9 mouse cellular contexts compared by ENCODE assay signal in the genomic region with DNA sequence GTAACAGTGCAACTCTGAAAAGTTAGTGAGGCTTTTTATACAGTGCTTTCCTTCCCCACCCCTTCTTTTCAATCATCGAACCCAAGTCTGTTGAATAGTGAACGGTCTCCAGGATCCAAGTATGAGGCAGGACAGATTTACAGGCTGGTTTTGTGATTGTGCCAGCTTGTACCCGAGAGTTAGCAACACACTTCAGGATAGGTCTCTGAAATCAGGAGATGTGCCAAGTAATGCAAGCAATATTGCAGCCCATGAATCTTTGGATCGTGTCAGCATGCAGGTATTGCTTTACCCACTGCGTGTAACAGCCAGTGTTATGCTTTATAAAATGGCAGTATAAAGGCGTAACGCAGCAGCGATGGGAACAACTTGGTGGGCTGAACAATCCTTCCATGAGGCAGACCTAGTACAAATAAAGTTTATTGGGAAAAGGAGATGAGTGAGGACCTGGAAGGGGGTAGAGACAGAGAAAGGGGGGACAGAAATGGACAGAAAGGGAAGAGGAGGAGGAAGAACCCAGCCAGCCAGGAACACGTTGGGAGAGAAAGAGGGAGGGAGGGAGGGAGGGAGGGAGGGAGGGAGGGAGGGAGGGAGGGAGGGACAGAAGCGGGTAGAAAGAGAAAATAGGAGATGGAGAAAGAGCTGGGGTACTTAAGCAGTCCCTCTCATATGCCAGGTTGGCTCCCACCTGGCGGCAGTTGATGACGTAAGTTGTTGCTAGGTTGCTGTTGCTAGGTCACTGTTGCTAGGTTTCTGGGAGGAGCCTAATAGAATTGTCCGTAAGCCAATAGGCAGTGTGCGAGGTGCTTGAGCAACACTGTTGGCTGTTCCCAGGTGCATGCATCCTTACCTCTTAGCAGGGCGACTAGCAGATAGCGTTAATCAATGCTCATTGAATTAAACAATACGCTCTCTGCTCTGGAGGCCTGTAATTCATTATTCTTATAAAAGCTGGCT. TPM values are rescaled to one million over a fixed set of nuclear protein-coding genes. Genes with fewer than 3 reads are reported as not detected.
DNase-seq lines count a peak whose midpoint lies in the region; ATAC-seq lines count a peak whose summit lies in the region.
"Had no signal": no experiment of that assay in that cellular context is flagged by ENCODE, and none has a peak within 500 bp of the region (broad histone marks: within the 10 kb centered on the region; RNA-seq: fewer than 3 reads in every experiment).

No protein-coding gene starts in this region.

- no peaks in the 10 kb centered on the region for H3K9me3 ChIP-seq in midbrain, embryonic 12.5 days
- H3K9me3 ChIP-seq: limb, embryonic 15.5 days had no signal

- H3K36me3 ChIP-seq in midbrain, embryonic 12.5 days = no peaks in the 10 kb centered on the region
- H3K36me3 ChIP-seq: limb, embryonic 15.5 days had no signal

- H3K4me1 ChIP-seq in midbrain, embryonic 12.5 days = peaks cover 28% of the 10 kb centered on the region

- 0 out of 2 replicates have a peak, but pooled peaks cover 4% of the 10 kb centered on the region for H3K27me3 ChIP-seq in midbrain, embryonic 12.5 days
- H3K27me3 ChIP-seq: limb, embryonic 15.5 days had no signal

- H3K4me3 ChIP-seq in midbrain, embryonic 12.5 days = peak overlapping the region; percentile 18
- H3K4me3 ChIP-seq: limb, embryonic 15.5 days had no signal

- 53% methylated on average over 15 of the region's 17 CpGs for WGBS in midbrain, embryonic 12.5 days

- H3K9ac ChIP-seq in midbrain, embryonic 12.5 days (replicated peaks) = no peak overlapping the region
- H3K9ac ChIP-seq: limb, embryonic 15.5 days had no signal

- peak; percentile 94 for ATAC-seq in midbrain, embryonic 12.5 days (ENCODE audit: low FRiP score, low read depth)

- peak overlapping the region; percentile 30 for H3K27ac ChIP-seq in midbrain, embryonic 12.5 days (replicated peaks)
- H3K27ac ChIP-seq: limb, embryonic 15.5 days had no signal

- peak; percentile 68 for DNase-seq in ZHBTc4 (ENCODE audit: low read depth, low spot score)
- DNase-seq in cerebellum, adult 9-10 months = peak; percentile 76
- DNase-seq in frontal cortex, adult 2 months (ENCODE audit: extremely low spot score in 1 of 2, low spot score in 1 of 2) = peak; percentile 84 to 88
- peak; percentile 75 to 80 for DNase-seq in layer of hippocampus, postnatal 36 days
- no peak for DNase-seq in heart, postnatal 4 days
- DNase-seq in thymus, postnatal 36 days = no peak
- no peak for DNase-seq in ovary, postnatal 14 days (ENCODE audit: low spot score)

- H3K4me2 ChIP-seq in midbrain, embryonic 12.5 days (replicated peaks) = peak overlapping the region; percentile 40
- H3K4me2 ChIP-seq: limb, embryonic 15.5 days had no signal

RNA-seq across cellular contexts. Expression of a gene that starts 22.1 kb away (rescaled TPM):
- polyA plus RNA-seq in frontal cortex, adult 2 months (2012; rRNA removed) = 1.0 TPM in 2 replicates
- total RNA-seq in layer of hippocampus, postnatal 36 days (2021) = under 1 TPM; 0.65 to 0.76 TPM
- polyA plus RNA-seq in midbrain, embryonic 12.5 days (2016; fragmentation: Nextera tagmentation; extraction: Ambion mirVana) = 6.8 and 7.7 TPM in 2 replicates
- total RNA-seq in heart, postnatal 4 days (2021) = under 1 TPM; 0.45 to 0.47 TPM

Comparison
In these comparisons a context has a peak if more than half of its experiments do, and no peak if none do; other contexts are left out.
1. DNase-seq: peak in ZHBTc4 (single experiment), cerebellum, adult 9-10 months (single experiment), frontal cortex, adult 2 months (2 of 2) and layer of hippocampus, postnatal 36 days (2 of 2); none in heart, postnatal 4 days (single experiment), thymus, postnatal 36 days (0 of 2) and ovary, postnatal 14 days (single experiment).